Mouse (Mus musculus): ENCODE data around the gene Rnase2b. TPM values are rescaled to one million over a fixed set of nuclear protein-coding genes. Genes with fewer than 3 reads are reported as not detected.

Gene Rnase2b
- polyA plus RNA-seq, 1 experiment: not detected

DNA sequence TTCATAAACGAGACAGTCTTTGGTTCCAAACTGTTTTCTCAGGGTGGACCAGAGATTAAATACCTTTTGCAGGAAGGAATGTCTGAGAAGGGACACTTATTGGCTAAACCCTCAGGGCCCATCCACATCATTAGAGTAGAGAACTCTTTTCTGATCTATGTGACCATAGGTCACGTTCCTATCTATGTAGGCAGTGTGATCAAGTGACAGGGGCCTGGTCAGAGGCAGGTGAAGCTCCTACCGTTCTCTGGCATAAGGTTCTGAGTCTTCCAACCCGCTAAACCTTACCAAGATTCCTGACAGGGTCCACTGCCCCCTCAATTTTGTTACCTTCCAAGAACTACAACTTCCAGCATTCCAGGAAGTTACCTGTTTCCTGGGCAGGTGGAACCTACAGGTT is 19.9 kb upstream of the Rnase2b start:
- TF ChIP-seq POLR2A (IDR thresholded peaks at IDR 0.05; ENCODE audit: borderline replicate concordance, extremely low read depth, insufficient read depth, insufficient read length, poor library complexity, severe bottlenecking) (no peak), CTCF (IDR thresholded peaks at IDR 0.05; ENCODE audit: borderline replicate concordance, extremely low read depth, insufficient read depth, insufficient read length) (no peak)
- DNase-seq (ENCODE audit: low read depth): no peak

GRCm38 (mm10) chr14:51142568-51142967 is 19.5 kb upstream of the Rnase2b start:
- DNase-seq (ENCODE audit: low read depth): no peak
- TF ChIP-seq CTCF (IDR thresholded peaks at IDR 0.05; ENCODE audit: borderline replicate concordance, extremely low read depth, insufficient read depth, insufficient read length): no peak
- TF ChIP-seq POLR2A (IDR thresholded peaks at IDR 0.05; ENCODE audit: borderline replicate concordance, extremely low read depth, insufficient read depth, insufficient read length, poor library complexity, severe bottlenecking): no peak

GRCm38 (mm10) chr14:51143287-51143686 is 18.8 kb upstream of the Rnase2b start:
- peak; percentile 32 for DNase-seq (ENCODE audit: low read depth)
- TF ChIP-seq CTCF (IDR thresholded peaks at IDR 0.05; ENCODE audit: borderline replicate concordance, extremely low read depth, insufficient read depth, insufficient read length) (no peak), POLR2A (IDR thresholded peaks at IDR 0.05; ENCODE audit: borderline replicate concordance, extremely low read depth, insufficient read depth, insufficient read length, poor library complexity, severe bottlenecking) (no peak)

GRCm38 (mm10) chr14:51143937-51144336 is 18.1 kb upstream of the Rnase2b start:
- DNase-seq (ENCODE audit: low read depth): no peak
- TF ChIP-seq POLR2A (IDR thresholded peaks at IDR 0.05; ENCODE audit: borderline replicate concordance, extremely low read depth, insufficient read depth, insufficient read length, poor library complexity, severe bottlenecking): no peak
- no peak for TF ChIP-seq CTCF (IDR thresholded peaks at IDR 0.05; ENCODE audit: borderline replicate concordance, extremely low read depth, insufficient read depth, insufficient read length)

DNA sequence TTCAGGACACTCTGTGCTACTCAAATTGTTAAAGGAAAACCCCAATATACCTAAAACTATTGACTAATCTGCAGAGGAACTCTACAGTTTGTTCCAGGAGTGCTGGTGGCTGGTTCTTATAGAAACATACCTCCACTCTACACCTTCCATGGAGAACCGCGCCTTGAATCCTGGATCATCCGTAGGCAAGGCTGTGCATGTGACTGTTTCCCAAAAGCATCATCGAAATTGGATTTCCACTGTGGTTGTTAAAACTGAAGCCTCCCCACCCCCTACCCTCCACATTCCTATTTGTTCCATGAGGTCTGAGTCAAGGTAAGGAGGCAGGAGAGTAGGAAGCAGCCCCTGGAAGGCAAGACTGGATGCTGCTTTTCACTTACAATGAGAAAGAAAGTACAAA is 17.6 kb upstream of the Rnase2b start:
- TF ChIP-seq POLR2A (IDR thresholded peaks at IDR 0.05; ENCODE audit: borderline replicate concordance, extremely low read depth, insufficient read depth, insufficient read length, poor library complexity, severe bottlenecking) (no peak), CTCF (IDR thresholded peaks at IDR 0.05; ENCODE audit: borderline replicate concordance, extremely low read depth, insufficient read depth, insufficient read length) (no peak)
- no peak for DNase-seq (ENCODE audit: low read depth)

- no peak for TF ChIP-seq POLR2A (IDR thresholded peaks at IDR 0.05; ENCODE audit: borderline replicate concordance, extremely low read depth, insufficient read depth, insufficient read length, poor library complexity, severe bottlenecking)
- TF ChIP-seq CTCF (IDR thresholded peaks at IDR 0.05; ENCODE audit: borderline replicate concordance, extremely low read depth, insufficient read depth, insufficient read length): no peak
- DNase-seq (ENCODE audit: low read depth): no peak
Observed at GRCm38 (mm10) chr14:51145521-51145920, 16.5 kb upstream of the Rnase2b start.

DNA sequence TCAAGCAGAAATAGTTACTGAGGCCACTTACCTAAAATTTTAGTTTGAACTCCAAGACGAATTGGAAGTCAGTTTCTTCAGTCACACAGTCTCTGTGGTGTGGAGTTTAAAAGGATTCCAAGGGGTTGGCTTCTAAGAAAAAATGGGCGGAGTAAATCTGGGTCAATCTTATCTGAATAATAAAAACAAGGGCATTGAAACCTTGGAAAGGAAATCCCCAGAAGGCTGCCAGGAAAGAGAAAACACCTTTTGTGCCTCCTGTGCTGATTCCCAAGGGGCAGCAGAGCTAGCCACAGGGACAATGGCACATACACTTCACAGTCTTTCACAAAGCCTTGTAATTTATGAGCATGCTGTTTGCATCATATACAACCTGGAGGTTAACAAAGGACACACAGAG is 15.4 kb upstream of the Rnase2b start, which contains the start of gene Rnase1:
TSS of gene Rnase1 (minus strand) at position 101 of the 400 bp plus-strand sequence.
- DNase-seq (ENCODE audit: low read depth): peak; percentile 41
- TF ChIP-seq POLR2A (IDR thresholded peaks at IDR 0.05; ENCODE audit: borderline replicate concordance, extremely low read depth, insufficient read depth, insufficient read length, poor library complexity, severe bottlenecking) (no peak), CTCF (IDR thresholded peaks at IDR 0.05; ENCODE audit: borderline replicate concordance, extremely low read depth, insufficient read depth, insufficient read length) (no peak)

- TF ChIP-seq CTCF (IDR thresholded peaks at IDR 0.05; ENCODE audit: borderline replicate concordance, extremely low read depth, insufficient read depth, insufficient read length) (no peak), POLR2A (IDR thresholded peaks at IDR 0.05; ENCODE audit: borderline replicate concordance, extremely low read depth, insufficient read depth, insufficient read length, poor library complexity, severe bottlenecking) (no peak)
- DNase-seq (ENCODE audit: low read depth): no peak
Observed at GRCm38 (mm10) chr14:51148006-51148405, 14.1 kb upstream of the Rnase2b start.

- no peak for DNase-seq (ENCODE audit: low read depth)
- no peak for TF ChIP-seq POLR2A (IDR thresholded peaks at IDR 0.05; ENCODE audit: borderline replicate concordance, extremely low read depth, insufficient read depth, insufficient read length, poor library complexity, severe bottlenecking)
- no peak for TF ChIP-seq CTCF (IDR thresholded peaks at IDR 0.05; ENCODE audit: borderline replicate concordance, extremely low read depth, insufficient read depth, insufficient read length)
Observed at GRCm38 (mm10) chr14:51149164-51149563, 12.9 kb upstream of the Rnase2b start.

- no peak for DNase-seq (ENCODE audit: low read depth)
- TF ChIP-seq CTCF (IDR thresholded peaks at IDR 0.05; ENCODE audit: borderline replicate concordance, extremely low read depth, insufficient read depth, insufficient read length) (no peak), POLR2A (IDR thresholded peaks at IDR 0.05; ENCODE audit: borderline replicate concordance, extremely low read depth, insufficient read depth, insufficient read length, poor library complexity, severe bottlenecking) (no peak)
Observed at GRCm38 (mm10) chr14:51150206-51150831, 11.7 kb upstream of the Rnase2b start.

DNA sequence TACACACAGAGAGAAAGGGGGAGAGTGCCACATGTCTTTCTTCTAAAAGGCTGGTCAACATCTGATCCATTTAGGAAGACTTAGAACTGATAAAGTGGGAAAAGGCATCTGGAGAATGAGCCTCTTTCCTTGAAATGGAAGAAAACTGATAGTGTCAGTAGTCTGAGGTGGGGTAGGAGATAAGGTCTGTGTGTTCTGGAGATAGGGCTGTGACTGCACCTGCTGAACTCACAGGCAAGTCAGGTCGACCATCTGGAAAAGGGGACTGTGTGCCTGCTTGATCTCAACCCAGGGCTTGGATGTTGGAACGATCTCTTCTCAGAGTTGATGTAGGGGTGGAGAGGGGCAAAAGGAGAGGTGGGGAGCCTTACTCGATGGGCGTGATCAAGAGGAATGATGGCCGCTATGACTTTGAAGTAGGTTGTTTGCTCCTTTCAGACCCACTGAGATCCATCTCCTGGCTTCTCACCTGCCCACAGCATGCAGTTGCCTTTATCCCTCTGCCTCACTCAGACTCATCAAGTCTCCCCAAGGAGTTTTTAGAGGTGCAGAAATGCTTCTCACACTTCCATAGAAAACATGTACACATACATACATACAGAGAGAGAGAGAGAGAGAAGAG is 9.7 kb upstream of the Rnase2b start:
- DNase-seq (ENCODE audit: low read depth): no peak
- TF ChIP-seq CTCF (IDR thresholded peaks at IDR 0.05; ENCODE audit: borderline replicate concordance, extremely low read depth, insufficient read depth, insufficient read length) (no peak), POLR2A (IDR thresholded peaks at IDR 0.05; ENCODE audit: borderline replicate concordance, extremely low read depth, insufficient read depth, insufficient read length, poor library complexity, severe bottlenecking) (no peak)
